Mouse (Mus musculus): Measurements from ENCODE around the gene Apobec3. TPM values are rescaled to one million over a fixed set of nuclear protein-coding genes. Genes with fewer than 3 reads are reported as not detected.
"Not testable (repeated sequence)": the region's sequence is repeated elsewhere in the genome, so short reads cannot be mapped to it uniquely, and the experiment has no call there.

Apobec3 gene
- total RNA-seq, 4 experiments from 2014 or later: 1.4 to 2.4 (median 2.0) TPM

- DNase-seq (ENCODE audit: low spot score in 2 of 2): peak; percentile 97 to 98
These were observed 36.2 kb downstream of the Apobec3 start for GRCm38 (mm10) chr15:79927637-79928122.

GRCm38 (mm10) chr15:79928316-79928715 is 36.9 kb downstream of the Apobec3 start:
- DNase-seq (ENCODE audit: low spot score in 2 of 2): no peak

DNA sequence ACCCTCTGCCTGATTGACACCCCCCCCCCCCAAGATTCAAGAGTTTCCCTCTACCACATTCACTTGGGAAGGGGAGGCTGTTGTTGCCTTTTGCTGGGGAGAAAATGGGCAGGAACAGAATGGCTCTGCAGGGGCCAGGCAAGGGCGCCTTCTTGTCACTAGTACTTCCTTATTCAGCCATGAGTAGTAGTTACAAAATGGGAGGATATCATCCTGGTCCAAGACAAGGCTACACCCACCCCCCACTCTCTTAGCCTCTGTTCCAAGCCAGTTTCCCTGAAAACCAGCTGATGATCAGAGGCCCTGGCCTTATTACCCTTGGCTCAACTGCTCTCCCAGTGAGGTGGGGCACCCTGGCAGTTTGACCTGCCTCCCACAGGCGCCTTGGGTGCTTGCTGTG is 37.3 kb downstream of the Apobec3 start:
- no peak for DNase-seq (ENCODE audit: low spot score in 2 of 2)

DNA sequence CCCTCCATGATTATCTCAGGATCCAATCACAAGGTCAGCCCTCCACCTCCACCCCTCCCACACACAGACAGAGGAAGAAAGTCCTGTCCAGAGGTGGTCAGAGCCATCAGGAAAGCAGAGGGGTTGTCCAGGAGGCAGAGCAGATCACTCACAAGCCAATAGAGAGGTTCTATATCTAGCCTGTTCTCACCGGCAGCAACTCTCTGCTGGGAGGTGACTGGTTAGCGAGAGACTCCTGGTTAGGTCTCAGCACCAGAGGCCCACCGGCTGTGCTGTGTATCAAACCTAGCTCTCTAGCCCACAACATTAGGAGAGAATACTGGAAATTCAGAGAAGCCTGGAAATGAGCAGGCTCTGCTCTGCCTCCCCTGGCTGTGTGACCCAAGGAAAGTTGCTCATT is 38.3 kb downstream of the Apobec3 start:
- no peak for DNase-seq (ENCODE audit: low spot score in 2 of 2)

DNA sequence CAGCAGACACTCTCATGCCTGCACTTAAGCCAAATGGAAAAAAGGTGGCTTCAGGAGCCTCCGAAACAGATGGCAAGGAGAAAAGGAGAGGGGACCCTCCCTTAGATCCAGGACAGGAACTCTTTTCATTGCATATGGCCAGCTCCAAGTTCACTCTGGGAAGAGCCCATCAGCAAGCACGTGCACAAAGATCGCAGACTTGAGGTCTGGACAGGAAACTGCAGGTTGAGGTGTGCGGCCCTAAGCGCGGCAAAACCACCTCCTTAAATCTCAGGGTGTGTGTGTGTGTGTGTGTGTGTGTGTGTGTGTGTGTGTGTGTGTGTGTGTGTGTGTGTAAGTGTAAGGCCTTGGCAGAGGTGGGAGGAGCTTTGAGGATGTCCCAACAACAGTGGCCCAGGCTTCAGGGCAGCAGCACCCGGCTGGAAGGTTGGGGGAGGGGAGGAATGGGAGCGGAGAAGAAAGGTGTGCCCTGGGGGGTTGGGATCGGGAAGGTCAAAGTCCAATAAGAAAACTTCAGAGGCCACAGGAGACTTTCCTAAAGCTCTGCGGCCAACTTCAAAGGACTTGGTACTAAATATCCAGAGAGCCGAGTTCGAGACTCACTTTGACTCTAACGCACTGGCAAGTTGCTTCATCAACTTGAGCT is 40.2 kb downstream of the Apobec3 start:
- DNase-seq (ENCODE audit: low spot score in 2 of 2): no peak

DNA sequence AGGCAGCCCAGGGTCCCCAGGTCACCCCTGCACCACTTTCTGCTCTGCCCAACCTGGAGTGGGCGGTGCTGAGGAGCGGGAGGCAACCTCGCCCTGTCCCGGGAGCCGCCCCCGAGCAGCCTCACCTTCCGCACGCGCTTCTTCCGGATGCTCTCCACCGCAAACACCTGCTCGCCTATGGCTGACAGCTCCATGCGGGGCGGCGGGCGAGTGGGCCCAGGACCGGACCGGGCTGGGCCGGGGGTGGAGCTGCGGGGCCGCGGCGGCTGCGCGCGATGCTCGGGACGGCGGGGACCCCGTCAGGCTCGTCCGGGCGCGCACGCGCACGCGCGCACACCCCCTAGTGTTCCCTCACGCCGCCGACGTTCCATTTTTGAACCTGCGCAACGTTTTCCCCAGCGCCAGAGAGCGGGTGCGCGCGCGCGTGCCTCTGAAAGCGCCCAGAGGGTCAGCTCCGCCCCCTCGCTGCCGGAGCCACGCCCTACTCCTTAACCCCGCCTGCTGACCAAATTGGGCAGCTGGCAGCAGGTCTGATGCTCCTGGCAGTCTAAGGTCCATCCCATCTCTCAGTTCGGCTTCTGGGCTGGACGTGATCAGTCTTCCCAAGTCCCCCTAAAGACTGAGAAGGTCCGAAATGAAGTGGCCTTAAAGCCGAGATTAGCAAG is 41.0 kb downstream of the Apobec3 start:
- DNase-seq (ENCODE audit: low spot score in 2 of 2): peak; percentile 91 to 93

DNA sequence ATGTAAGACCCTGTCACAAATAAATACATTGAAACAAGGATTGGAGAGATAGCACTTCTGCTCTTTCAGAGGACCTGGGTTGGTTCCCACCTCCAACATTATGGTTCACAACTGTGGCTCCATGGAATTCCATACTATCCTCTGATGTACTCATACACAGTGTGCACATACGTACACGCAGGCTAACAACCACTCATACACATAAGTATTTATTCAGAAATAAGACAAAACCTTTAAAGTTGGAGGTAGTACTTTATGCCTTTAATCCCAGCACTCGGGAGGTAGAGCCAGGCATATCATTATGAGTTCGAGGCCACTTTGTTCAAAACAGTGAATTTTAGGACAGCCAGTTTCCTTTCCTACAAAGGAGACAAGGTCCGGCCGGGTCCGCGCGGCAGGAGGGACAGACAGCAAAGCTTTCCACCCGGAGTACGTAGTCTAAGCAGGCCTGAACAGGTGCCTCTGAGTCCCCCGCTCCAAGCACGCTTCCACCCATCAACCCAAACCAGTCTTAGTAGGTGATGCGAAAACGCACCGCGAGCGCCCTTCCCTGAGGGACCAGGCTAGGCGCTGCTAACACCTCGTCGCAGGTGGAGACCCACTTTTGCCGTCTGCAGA is 41.7 kb downstream of the Apobec3 start:
- no peak for DNase-seq (ENCODE audit: low spot score in 2 of 2)

GRCm38 (mm10) chr15:79933670-79934514 is 42.4 kb downstream of the Apobec3 start:
- no peak for DNase-seq (ENCODE audit: low spot score in 2 of 2)

- DNase-seq (ENCODE audit: low spot score in 2 of 2): no peak
These were observed 43.3 kb downstream of the Apobec3 start for GRCm38 (mm10) chr15:79934776-79935175.

- DNase-seq (ENCODE audit: low spot score in 2 of 2): no peak
These were observed 44.4 kb downstream of the Apobec3 start for GRCm38 (mm10) chr15:79935654-79936373.

- no peak for DNase-seq (ENCODE audit: low spot score in 2 of 2)
These were observed 44.9 kb downstream of the Apobec3 start for GRCm38 (mm10) chr15:79936374-79936751.

- no peak for DNase-seq (ENCODE audit: low spot score in 2 of 2)
These were observed 47.6 kb downstream of the Apobec3 start for GRCm38 (mm10) chr15:79939020-79939419.

DNA sequence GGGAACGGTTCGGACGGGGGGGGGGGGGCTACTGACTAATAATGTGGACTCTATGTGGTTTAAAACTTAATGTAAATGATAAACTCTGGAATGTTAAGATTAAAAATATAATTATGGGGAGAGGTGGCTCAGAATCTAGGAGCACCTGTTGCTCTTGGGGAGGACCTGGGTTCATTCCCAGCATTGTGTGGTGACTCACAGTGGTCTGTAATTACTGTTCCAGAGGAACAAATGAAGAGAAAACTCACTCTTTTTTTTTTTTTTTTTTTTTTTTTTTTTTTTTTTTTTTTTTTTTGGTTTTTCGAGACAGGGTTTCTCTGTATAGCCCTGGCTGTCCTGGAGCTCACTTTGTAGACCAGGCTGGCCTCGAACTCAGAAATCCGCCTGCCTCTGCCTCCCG is 48.0 kb downstream of the Apobec3 start:
- not testable (repeated sequence) for DNase-seq (ENCODE audit: low spot score in 2 of 2)

DNA sequence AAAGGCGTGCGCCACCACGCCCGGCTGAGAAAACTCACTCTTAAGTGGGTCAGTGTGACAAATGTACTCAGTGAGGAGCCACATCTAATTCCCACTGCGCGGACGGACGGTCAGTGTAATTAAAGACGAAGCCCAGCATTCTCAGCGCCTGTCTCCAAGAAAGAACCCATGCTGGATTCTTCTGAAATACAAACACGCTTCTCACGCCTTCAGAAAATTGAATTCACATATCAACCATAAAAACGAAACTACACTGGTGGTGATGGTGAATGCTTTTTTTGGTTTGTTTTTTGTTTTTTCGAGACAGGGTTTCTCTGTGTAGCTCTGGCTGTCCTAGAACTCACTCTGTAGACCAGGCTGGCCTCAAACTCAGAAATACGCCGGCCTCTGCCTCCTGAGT is 48.5 kb downstream of the Apobec3 start:
- DNase-seq (ENCODE audit: low spot score in 2 of 2): no peak

GRCm38 (mm10) chr15:79940932-79941331 is 49.5 kb downstream of the Apobec3 start:
- no peak for DNase-seq (ENCODE audit: low spot score in 2 of 2)

DNA sequence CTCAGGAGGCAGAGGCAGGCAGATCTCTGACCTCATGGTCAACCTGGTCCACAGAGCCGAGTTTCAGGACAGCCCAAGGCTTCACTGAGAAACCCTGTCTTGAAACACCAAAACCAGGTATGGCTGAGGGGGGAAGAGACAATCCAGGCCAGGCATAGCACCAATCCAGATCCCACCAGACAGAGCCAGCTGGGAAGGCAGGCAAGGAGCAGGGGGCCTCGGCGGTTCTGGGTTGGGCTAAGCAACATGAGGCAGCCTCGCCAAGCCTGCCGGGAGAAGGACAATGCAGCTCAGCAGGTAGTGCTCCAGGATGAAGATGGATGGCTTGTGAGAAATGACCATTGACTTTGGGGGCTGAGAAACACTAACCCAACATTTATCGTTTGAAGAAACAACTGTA is 51.1 kb downstream of the Apobec3 start:
- no peak for DNase-seq (ENCODE audit: low spot score in 2 of 2)

DNA sequence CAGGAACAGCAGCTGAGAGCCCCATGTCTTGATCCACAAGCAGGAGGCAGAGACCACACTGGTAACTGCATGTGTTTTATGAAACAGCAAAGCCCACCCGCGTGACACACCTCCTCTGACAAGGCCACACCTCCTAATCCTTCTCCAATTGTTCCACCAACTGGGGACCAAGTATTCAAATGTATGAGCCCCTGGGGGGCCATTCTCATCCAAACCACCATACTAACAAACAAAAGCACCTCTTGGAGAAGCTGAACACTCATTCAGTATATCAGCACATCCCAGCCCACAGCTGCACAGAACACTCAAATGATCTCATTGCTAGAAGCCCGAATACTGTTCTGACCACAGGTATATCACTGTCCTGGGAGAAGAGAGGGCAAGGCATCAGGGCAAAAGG is 52.1 kb downstream of the Apobec3 start:
- no peak for DNase-seq (ENCODE audit: low spot score in 2 of 2)

GRCm38 (mm10) chr15:79944948-79945347 is 53.5 kb downstream of the Apobec3 start:
- peak in 1 of 2 experiments; percentile 72 for DNase-seq (ENCODE audit: low spot score in 2 of 2)

DNA sequence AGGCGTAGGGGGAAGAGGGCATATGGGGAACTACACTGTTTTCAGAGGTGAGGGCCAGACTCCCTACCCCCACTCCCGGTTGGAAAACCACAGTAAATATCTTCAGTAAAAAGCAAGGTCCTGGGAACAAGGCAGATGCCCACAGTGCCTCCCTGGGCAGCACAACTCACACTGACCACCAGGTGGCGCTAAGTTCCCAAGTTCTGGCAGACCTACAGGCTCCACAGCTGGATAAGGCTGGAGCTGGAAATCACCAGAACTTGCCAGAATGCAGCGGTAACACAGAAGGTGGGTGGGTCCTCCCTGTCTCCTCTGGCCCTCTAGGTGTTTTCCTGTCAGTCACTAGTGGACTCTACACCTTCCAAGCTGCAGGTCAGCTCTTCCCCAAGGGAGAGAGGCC is 54.6 kb downstream of the Apobec3 start:
- peak; percentile 76 to 80 for DNase-seq (ENCODE audit: low spot score in 2 of 2)

DNA sequence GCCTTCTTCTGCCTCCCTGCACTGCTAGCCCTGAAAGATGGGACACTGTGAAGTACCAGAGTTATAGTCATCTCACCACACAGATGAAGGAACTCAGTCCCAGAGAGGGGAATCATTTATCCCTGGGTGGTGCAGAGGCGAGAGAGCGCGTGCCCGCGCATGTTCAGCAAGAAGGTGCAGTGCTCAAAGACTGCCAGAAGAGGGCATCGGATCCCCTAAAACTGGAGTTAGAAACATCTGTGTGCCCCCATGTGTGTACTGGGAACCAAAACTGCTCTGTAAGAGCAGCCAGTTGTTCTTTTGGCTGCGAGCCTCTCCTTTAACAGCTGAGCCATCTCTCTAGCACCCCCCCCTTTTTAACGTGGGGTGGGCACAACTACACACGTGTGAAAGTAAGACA is 55.3 kb downstream of the Apobec3 start:
- no peak for DNase-seq (ENCODE audit: low spot score in 2 of 2)

- no peak for DNase-seq (ENCODE audit: low spot score in 2 of 2)
These were observed 56.2 kb downstream of the Apobec3 start for GRCm38 (mm10) chr15:79947681-79948080.
